Mouse (Mus musculus): ENCODE measurements around the gene Gcnt7. TPM values are rescaled to one million over a fixed set of nuclear protein-coding genes. Genes with fewer than 3 reads are reported as not detected.
A peak's percentile ranks its signal among the peaks of the same experiment; 100 is the strongest.

The Gcnt7 gene
- polyA plus RNA-seq, 1 experiment from 2014 or later = 2.3 TPM

DNA sequence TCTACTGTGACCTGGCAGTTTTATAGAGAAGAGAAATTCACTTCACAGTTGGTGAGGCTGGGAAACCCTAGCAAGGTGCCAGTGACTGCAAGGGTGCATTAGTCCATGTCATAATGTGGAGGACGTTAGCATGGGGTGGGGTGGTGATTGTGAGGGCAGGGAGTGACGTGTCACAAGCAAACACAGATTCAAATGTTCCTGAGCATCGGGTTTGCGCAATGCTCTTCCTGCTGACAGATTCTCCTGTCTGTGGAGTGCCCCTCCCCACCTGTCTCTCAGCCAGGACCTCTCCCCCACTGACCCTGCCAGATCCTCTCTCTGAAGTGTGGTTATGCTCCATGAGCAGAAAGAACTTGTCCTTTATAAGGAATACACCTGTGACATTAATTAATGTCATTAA, 10.1 kb downstream of the Gcnt7 start:
- Histone ChIP-seq H3K9ac (replicated peaks) (no peak overlapping the region), H3K9me3 (no peaks in the 10 kb centered on the region), H3K4me2 (replicated peaks) (no peak overlapping the region), H3K4me3 (no peak overlapping the region), H3K4me1 (no peaks in the 10 kb centered on the region), H3K27ac (replicated peaks) (no peak overlapping the region), H3K36me3 (peaks cover 69% of the 10 kb centered on the region), H3K27me3 (no peaks in the 10 kb centered on the region)
- no peak for ATAC-seq (replicated peaks)
- 83% methylated on average over 4 of the region's 4 CpGs for WGBS

- Histone ChIP-seq H3K4me3 (no peak overlapping the region), H3K9me3 (no peaks in the 10 kb centered on the region), H3K4me1 (no peaks in the 10 kb centered on the region; the same call in 1 of the 2 replicates), H3K36me3 (peaks cover 62% of the 10 kb centered on the region), H3K4me2 (replicated peaks) (no peak overlapping the region), H3K27me3 (no peaks in the 10 kb centered on the region), H3K9ac (replicated peaks) (no peak overlapping the region), H3K27ac (replicated peaks) (no peak overlapping the region)
- ATAC-seq (replicated peaks) = no peak
- WGBS = 90% methylated on average over 6 of the region's 6 CpGs
These were observed 11.1 kb downstream of the Gcnt7 start for GRCm38 (mm10) chr2:172447317-172447716.

GRCm38 (mm10) chr2:172445617-172446016, 12.8 kb downstream of the Gcnt7 start:
- WGBS = 97% methylated on average over 4 of the region's 4 CpGs
- peaks cover 14% of the 10 kb centered on the region for H3K4me1 ChIP-seq
- H3K9ac ChIP-seq (replicated peaks) = no peak overlapping the region
- no peak overlapping the region for H3K27ac ChIP-seq (replicated peaks)
- H3K9me3 ChIP-seq = no peaks in the 10 kb centered on the region
- no peak overlapping the region for H3K4me2 ChIP-seq (replicated peaks)
- H3K4me3 ChIP-seq = no peak overlapping the region
- ATAC-seq (replicated peaks) = no peak
- H3K36me3 ChIP-seq = peaks cover 51% of the 10 kb centered on the region
- H3K27me3 ChIP-seq = no peaks in the 10 kb centered on the region

- ATAC-seq (replicated peaks) = no peak
- Histone ChIP-seq H3K36me3 (peaks cover 7% of the 10 kb centered on the region), H3K27ac (replicated peaks) (no peak overlapping the region), H3K4me1 (peaks cover 20% of the 10 kb centered on the region), H3K27me3 (no peaks in the 10 kb centered on the region), H3K4me2 (replicated peaks) (peak overlapping the region; percentile 61), H3K9me3 (no peaks in the 10 kb centered on the region), H3K9ac (replicated peaks) (peak overlapping the region; percentile 57), H3K4me3 (peak overlapping the region; percentile 60)
- 32% methylated on average over 6 of the region's 6 CpGs for WGBS
These were observed 17.2 kb downstream of the Gcnt7 start for GRCm38 (mm10) chr2:172441176-172441575.

- Histone ChIP-seq H3K36me3 (peaks cover 1% of the 10 kb centered on the region), H3K4me2 (replicated peaks) (peak overlapping the region; percentile 61), H3K27ac (replicated peaks) (peak overlapping the region; percentile 47), H3K9ac (replicated peaks) (peak overlapping the region; percentile 57), H3K4me1 (peaks cover 20% of the 10 kb centered on the region), H3K9me3 (no peaks in the 10 kb centered on the region), H3K27me3 (no peaks in the 10 kb centered on the region), H3K4me3 (peak overlapping the region; percentile 60)
- under 1% methylated on average over 21 of the region's 21 CpGs for WGBS
- peak; percentile 62 for ATAC-seq (replicated peaks)
These were observed 17.8 kb downstream of the Gcnt7 start for GRCm38 (mm10) chr2:172440640-172441005.

DNA sequence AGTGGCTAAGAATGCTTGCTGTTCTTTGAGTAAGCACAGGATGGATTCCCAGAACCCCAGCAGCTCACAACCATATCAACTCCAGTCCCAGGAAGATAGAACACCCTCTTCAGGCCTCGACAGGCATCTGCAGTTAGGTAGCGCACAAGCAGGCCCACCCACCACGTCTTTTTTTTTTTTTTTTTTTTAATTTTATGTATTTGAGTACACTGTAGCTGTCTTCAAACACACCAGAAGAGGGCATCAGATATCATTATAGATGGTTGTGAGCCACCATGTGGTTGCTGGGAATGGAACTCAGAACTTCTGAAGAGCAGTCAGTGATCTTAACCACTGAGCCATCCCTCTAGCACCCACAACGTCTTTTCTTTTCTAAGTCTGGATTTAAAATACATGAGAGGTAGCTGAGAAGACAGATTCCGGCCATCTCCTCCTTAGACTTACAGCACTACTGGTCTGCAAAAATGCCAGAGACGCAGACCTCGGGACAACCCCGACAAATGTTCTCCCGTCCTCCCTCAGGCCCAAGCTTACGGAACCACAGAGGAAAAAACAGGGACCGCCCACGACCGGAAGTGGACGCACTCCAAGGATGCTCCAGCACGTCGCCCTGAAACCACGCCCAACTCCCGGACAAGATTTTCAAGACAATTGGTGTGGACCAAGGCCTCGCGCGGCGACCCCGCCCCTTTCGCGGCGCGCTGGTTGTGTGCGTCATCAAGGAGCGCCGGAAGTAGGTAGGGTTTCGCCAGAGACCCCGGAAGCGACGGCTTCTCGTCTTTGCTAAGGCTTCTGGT, 18.4 kb downstream of the Gcnt7 start, which contains the start of gene Rtf2:
Gene Rtf2 (plus strand): TSS at position 714 of the 797 bp plus-strand sequence.
- ATAC-seq (replicated peaks) = peak; percentile 96
- 2% methylated on average over 35 of the region's 35 CpGs for WGBS
- no peaks in the 10 kb centered on the region for H3K27me3 ChIP-seq
- H3K27ac ChIP-seq (replicated peaks) = peak within 1 kb of the TSS; percentile 49
- peak within 1 kb of the TSS; percentile 61 for H3K4me2 ChIP-seq (replicated peaks)
- H3K9me3 ChIP-seq = no peaks in the 10 kb centered on the region
- H3K36me3 ChIP-seq = no peaks in the 10 kb centered on the region; the same call in 1 of the 2 replicates
- H3K4me1 ChIP-seq = peaks cover 20% of the 10 kb centered on the region
- H3K9ac ChIP-seq (replicated peaks) = peak within 1 kb of the TSS; percentile 57
- peak within 1 kb of the TSS; percentile 60 for H3K4me3 ChIP-seq

DNA sequence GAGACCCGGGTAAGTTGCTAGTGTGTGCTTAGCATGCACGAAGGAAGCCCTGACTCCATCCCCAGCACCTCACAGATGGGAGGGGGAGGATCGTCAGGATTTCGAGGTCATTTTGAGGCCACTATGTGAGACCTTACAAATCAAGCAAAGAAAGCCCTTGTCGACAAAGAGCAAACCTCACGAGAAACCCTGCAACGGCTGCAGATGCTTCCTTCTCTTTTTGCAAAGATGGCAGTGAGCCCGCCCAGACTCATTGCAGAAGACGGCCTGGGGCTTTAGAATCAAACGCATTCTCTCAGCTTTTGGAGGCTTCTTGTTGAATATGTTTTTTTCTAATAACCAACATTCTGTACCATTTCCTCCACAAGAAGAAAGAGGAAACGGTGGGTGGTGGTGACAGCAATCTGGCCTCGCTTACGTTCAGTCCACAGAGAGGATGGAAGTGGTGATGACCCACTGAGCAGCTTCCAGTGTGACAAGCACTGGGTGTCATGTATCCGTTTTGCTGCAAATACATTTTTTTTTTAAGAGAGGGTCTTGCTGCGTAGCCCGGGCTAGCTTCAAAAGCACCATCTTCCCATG, 20.9 kb downstream of the Gcnt7 start:
- Histone ChIP-seq H3K9me3 (no peaks in the 10 kb centered on the region), H3K36me3 (no peaks in the 10 kb centered on the region), H3K27me3 (no peaks in the 10 kb centered on the region), H3K4me3 (no peak overlapping the region), H3K4me2 (replicated peaks) (no peak overlapping the region), H3K9ac (replicated peaks) (no peak overlapping the region), H3K27ac (replicated peaks) (no peak overlapping the region), H3K4me1 (peaks cover 20% of the 10 kb centered on the region)
- no peak for ATAC-seq (replicated peaks)
- WGBS = 72% methylated on average over 16 of the region's 16 CpGs

DNA sequence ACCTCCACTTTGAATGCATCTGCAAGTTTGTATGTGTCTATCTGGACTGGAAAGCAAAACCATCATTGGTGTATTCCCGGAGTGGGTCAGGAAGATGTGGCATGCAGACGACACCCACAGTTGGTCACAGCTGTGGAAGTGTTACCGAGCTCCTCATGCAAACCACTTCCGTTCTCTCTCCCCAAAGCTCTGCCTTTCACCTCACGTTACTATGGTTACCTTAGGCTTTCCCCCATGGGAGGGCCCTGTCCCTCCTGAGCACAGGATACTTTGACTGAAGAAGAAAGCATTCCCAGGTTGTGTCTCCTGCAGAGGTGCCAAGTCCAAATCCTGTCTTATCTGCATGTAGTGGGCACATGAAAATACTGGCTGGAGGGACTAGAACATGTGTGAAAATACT, 24.6 kb downstream of the Gcnt7 start:
- Histone ChIP-seq H3K4me3 (no peak overlapping the region), H3K4me1 (no peaks in the 10 kb centered on the region), H3K36me3 (no peaks in the 10 kb centered on the region), H3K4me2 (replicated peaks) (no peak overlapping the region), H3K27ac (replicated peaks) (no peak overlapping the region), H3K27me3 (no peaks in the 10 kb centered on the region), H3K9me3 (no peaks in the 10 kb centered on the region), H3K9ac (replicated peaks) (no peak overlapping the region)
- ATAC-seq (replicated peaks) = no peak
- 55% methylated on average over 5 of the region's 5 CpGs for WGBS

DNA sequence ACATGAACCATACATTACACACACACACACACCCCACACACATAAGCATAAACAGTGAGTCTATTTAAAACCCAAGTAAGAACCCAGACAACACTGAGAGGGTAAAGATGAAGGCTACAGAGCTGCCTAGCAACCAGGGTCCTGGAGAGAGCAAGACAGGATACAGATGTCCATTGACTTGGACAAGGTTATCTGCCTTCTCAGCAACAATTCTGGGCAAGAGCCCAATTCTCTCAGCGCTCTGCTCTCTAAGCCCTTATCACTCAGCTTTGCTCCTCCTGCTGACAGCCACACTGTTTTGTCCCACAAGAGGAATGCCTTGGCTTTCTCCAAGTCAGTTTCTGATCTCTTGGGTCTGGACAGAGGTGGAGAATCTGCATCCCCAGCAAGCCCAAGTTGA, 27.8 kb downstream of the Gcnt7 start:
- Histone ChIP-seq H3K27ac (replicated peaks) (no peak overlapping the region), H3K9me3 (no peaks in the 10 kb centered on the region), H3K36me3 (no peaks in the 10 kb centered on the region), H3K4me2 (replicated peaks) (no peak overlapping the region), H3K27me3 (no peaks in the 10 kb centered on the region), H3K4me1 (no peaks in the 10 kb centered on the region), H3K9ac (replicated peaks) (no peak overlapping the region), H3K4me3 (no peak overlapping the region)
- 83% methylated on average over 1 of the region's 1 CpGs for WGBS
- ATAC-seq (replicated peaks) = no peak

DNA sequence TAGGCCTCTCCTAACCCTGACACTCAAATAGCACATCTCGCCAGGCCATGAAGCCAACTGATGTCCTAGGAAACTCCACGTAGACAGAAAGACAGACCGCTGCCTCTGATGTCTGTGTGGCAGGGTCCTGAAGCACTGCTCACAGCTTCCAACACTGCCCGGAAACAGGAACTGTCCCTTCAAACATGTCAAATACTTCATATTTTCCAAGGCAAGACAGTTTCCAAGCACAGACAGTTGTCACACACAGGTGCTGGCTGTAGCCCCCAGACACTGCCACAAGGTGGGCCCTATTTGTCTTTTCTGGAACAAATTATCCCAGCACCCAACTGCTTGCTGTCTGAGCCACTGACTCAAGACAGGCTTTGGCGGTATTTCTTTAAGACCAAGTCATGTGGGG, 40.2 kb downstream of the Gcnt7 start:
- H3K27me3 ChIP-seq = no peaks in the 10 kb centered on the region
- no peak overlapping the region for H3K4me2 ChIP-seq (replicated peaks)
- no peak overlapping the region for H3K9ac ChIP-seq (replicated peaks)
- H3K36me3 ChIP-seq = no peaks in the 10 kb centered on the region
- no peaks in the 10 kb centered on the region for H3K4me1 ChIP-seq
- ATAC-seq (replicated peaks) = no peak
- H3K27ac ChIP-seq (replicated peaks) = no peak overlapping the region
- WGBS = 90% methylated on average over 5 of the region's 5 CpGs
- H3K4me3 ChIP-seq = no peak overlapping the region
- H3K9me3 ChIP-seq = no peaks in the 10 kb centered on the region

- Histone ChIP-seq H3K4me2 (replicated peaks) (no peak overlapping the region), H3K4me3 (no peak overlapping the region), H3K27ac (replicated peaks) (no peak overlapping the region), H3K4me1 (no peaks in the 10 kb centered on the region), H3K9ac (replicated peaks) (no peak overlapping the region), H3K9me3 (no peaks in the 10 kb centered on the region), H3K36me3 (no peaks in the 10 kb centered on the region), H3K27me3 (no peaks in the 10 kb centered on the region)
- no peak for ATAC-seq (replicated peaks)
- 88% methylated on average over 5 of the region's 5 CpGs for WGBS
These were observed 41.5 kb downstream of the Gcnt7 start for GRCm38 (mm10) chr2:172416876-172417275.

- H3K27ac ChIP-seq (replicated peaks) = no peak overlapping the region
- H3K4me2 ChIP-seq (replicated peaks) = no peak overlapping the region
- no peaks in the 10 kb centered on the region for H3K4me1 ChIP-seq
- H3K9ac ChIP-seq (replicated peaks) = no peak overlapping the region
- no peaks in the 10 kb centered on the region for H3K27me3 ChIP-seq
- ATAC-seq (replicated peaks) = no peak
- no peak overlapping the region for H3K4me3 ChIP-seq
- H3K9me3 ChIP-seq = no peaks in the 10 kb centered on the region
- 59% methylated on average over 12 of the region's 12 CpGs for WGBS
- H3K36me3 ChIP-seq = no peaks in the 10 kb centered on the region
These were observed 42.2 kb downstream of the Gcnt7 start for GRCm38 (mm10) chr2:172416218-172416617.

Data from forebrain, embryonic 15.5 days (tissue).